8 mouse cellular contexts compared by ENCODE assay signal in genomic region chr17:27856798-27857648, GRCm38 (mm10). TPM values are rescaled to one million over a fixed set of nuclear protein-coding genes. Genes with fewer than 3 reads are reported as not detected.
DNase-seq lines count a peak whose midpoint lies in the region; ATAC-seq and TF ChIP-seq lines count a peak whose summit lies in the region.

No protein-coding gene starts in this region.

- peak overlapping the region; percentile 87 for H3K27ac ChIP-seq in heart, embryonic 13.5 days (replicated peaks)
- H3K27ac ChIP-seq in kidney, embryonic 16.5 days (ENCODE audit: low read length), result peak overlapping the region; percentile 84
- H3K27ac ChIP-seq in liver, postnatal 0 days (ENCODE audit: low read depth), result peak overlapping the region; percentile 90
- peak overlapping the region; percentile 53 for H3K27ac ChIP-seq in neural tube, embryonic 12.5 days

- H3K36me3 ChIP-seq in heart, embryonic 13.5 days, result peaks cover 25% of the 10 kb centered on the region
- H3K36me3 ChIP-seq in kidney, embryonic 16.5 days (ENCODE audit: insufficient read depth, low read length), result peaks cover 11% of the 10 kb centered on the region
- H3K36me3 ChIP-seq in liver, postnatal 0 days (replicated peaks; ENCODE audit: insufficient read depth, low read length), result peaks cover 11% of the 10 kb centered on the region
- peaks cover 22% of the 10 kb centered on the region for H3K36me3 ChIP-seq in neural tube, embryonic 12.5 days

- H3K4me1 ChIP-seq in heart, embryonic 13.5 days, result peaks cover 33% of the 10 kb centered on the region
- H3K4me1 ChIP-seq in kidney, embryonic 16.5 days (ENCODE audit: insufficient read depth, low read length), result peaks cover 30% of the 10 kb centered on the region
- H3K4me1 ChIP-seq in liver, postnatal 0 days (ENCODE audit: insufficient read depth), result peaks cover 24% of the 10 kb centered on the region
- H3K4me1 ChIP-seq in neural tube, embryonic 12.5 days, result peaks cover 25% of the 10 kb centered on the region

- WGBS in heart, embryonic 13.5 days, result 1% methylated on average over 52 of the region's 52 CpGs
- WGBS in kidney, embryonic 16.5 days, result 1% methylated on average over 52 of the region's 52 CpGs
- 1% methylated on average over 46 of the region's 52 CpGs for WGBS in liver, postnatal 0 days (ENCODE audit: insufficient replicate concordance)
- WGBS in neural tube, embryonic 12.5 days, result 2% methylated on average over 52 of the region's 52 CpGs

- peak overlapping the region; percentile 96 for H3K4me3 ChIP-seq in heart, embryonic 13.5 days
- peak overlapping the region; percentile 97 for H3K4me3 ChIP-seq in kidney, embryonic 16.5 days (ENCODE audit: low read length)
- peak overlapping the region; percentile 98 for H3K4me3 ChIP-seq in liver, postnatal 0 days (ENCODE audit: low read depth, low read length)
- peak overlapping the region; percentile 85 for H3K4me3 ChIP-seq in neural tube, embryonic 12.5 days

- ATAC-seq in CD4-positive, CD25-positive, alpha-beta regulatory T cell, adult 4 months, result peak; percentile 46
- ATAC-seq in erythroblast, adult 5-6 weeks (replicated peaks; ENCODE audit: low FRiP score, poor library complexity, severe bottlenecking), result peak; percentile 61
- peak; percentile 56 for ATAC-seq in heart, embryonic 13.5 days (ENCODE audit: extremely low read depth, insufficient number of reproducible peaks, low FRiP score, low TSS enrichment)
- ATAC-seq in kidney, embryonic 16.5 days (ENCODE audit: low FRiP score, low TSS enrichment), result peak; percentile 77
- peak; percentile 66 for ATAC-seq in liver, postnatal 0 days
- ATAC-seq in neural tube, embryonic 12.5 days (ENCODE audit: low FRiP score, low read depth), result peak; percentile 72

- peak overlapping the region; percentile 94 for H3K4me2 ChIP-seq in heart, embryonic 13.5 days
- H3K4me2 ChIP-seq in kidney, embryonic 16.5 days (replicated peaks; ENCODE audit: low read depth, low read length), result peak overlapping the region; percentile 88
- H3K4me2 ChIP-seq in liver, postnatal 0 days (ENCODE audit: low read depth, low read length), result peak overlapping the region; percentile 97
- peak overlapping the region; percentile 94 for H3K4me2 ChIP-seq in neural tube, embryonic 12.5 days (replicated peaks)

- TF ChIP-seq CTCF in liver, postnatal 0 days (IDR thresholded peaks at IDR 0.05; ENCODE audit: low read depth), result no peak

- no peaks in the 10 kb centered on the region for H3K27me3 ChIP-seq in heart, embryonic 13.5 days (replicated peaks)
- H3K27me3 ChIP-seq in kidney, embryonic 16.5 days (ENCODE audit: insufficient read depth, low read length), result no peaks in the 10 kb centered on the region
- H3K27me3 ChIP-seq in liver, postnatal 0 days (ENCODE audit: insufficient read depth, low read length), result no peaks in the 10 kb centered on the region
- no peaks in the 10 kb centered on the region for H3K27me3 ChIP-seq in neural tube, embryonic 12.5 days (replicated peaks)

- H3K9ac ChIP-seq in heart, embryonic 13.5 days, result peak overlapping the region; percentile 96
- H3K9ac ChIP-seq in kidney, embryonic 16.5 days (replicated peaks; ENCODE audit: low read length), result peak overlapping the region; percentile 91
- H3K9ac ChIP-seq in liver, postnatal 0 days (replicated peaks), result peak overlapping the region; percentile 92
- peak overlapping the region; percentile 89 for H3K9ac ChIP-seq in neural tube, embryonic 12.5 days

- no peak for TF ChIP-seq EP300 in liver, postnatal 0 days (IDR thresholded peaks at IDR 0.05; ENCODE audit: low read depth)

- peak; percentile 81 for DNase-seq in adrenal gland, postnatal 14 days
- DNase-seq in liver, postnatal 0 days, result peak; percentile 74
- DNase-seq in testis, postnatal 10 days (ENCODE audit: low spot score), result peak; percentile 72

- no peaks in the 10 kb centered on the region for H3K9me3 ChIP-seq in heart, embryonic 13.5 days
- no peaks in the 10 kb centered on the region for H3K9me3 ChIP-seq in kidney, embryonic 16.5 days (ENCODE audit: low read length)
- H3K9me3 ChIP-seq in liver, postnatal 0 days (ENCODE audit: low read length), result no peaks in the 10 kb centered on the region
- H3K9me3 ChIP-seq in neural tube, embryonic 12.5 days, result no peaks in the 10 kb centered on the region

RNA-seq across cellular contexts. Expression of gene Uhrf1bp1, which starts 0.8 kb away (rescaled TPM):
- 1 to 10 TPM in 1 of 2 experiments, under 1 TPM in 1; 0.65 to 1.3 TPM for polyA plus RNA-seq in CD4-positive, CD25-positive, alpha-beta regulatory T cell, adult 4 months (2017; shearing (Covaris generic))
- total RNA-seq in adrenal gland, postnatal 14 days (2021), result 24.4 and 29.9 TPM in 2 replicates
- 3.3 and 4.4 TPM in 2 replicates for total RNA-seq in erythroblast, adult 5-6 weeks (2015; ENCODE audit: low replicate concordance)
- total RNA-seq in erythroblast, adult 5-6 weeks (2017; ENCODE audit: low replicate concordance), result 4.3 and 5.4 TPM in 2 replicates
- polyA plus RNA-seq in heart, embryonic 13.5 days (2015; fragmentation: Nextera tagmentation; extraction: Ambion mirVana), result 3.1 TPM in 2 replicates
- 7.5 and 7.7 TPM in 2 replicates for polyA plus RNA-seq in kidney, embryonic 16.5 days (2015; fragmentation: Nextera tagmentation; extraction: Ambion mirVana)
- polyA plus RNA-seq in liver, postnatal 0 days (2015; fragmentation: Nextera tagmentation; extraction: Ambion mirVana), result 1.6 and 2.2 TPM in 2 replicates
- 7.8 TPM in 2 replicates for polyA plus RNA-seq in neural tube, embryonic 12.5 days (2016; fragmentation: Nextera tagmentation; extraction: Ambion mirVana)

RNA-seq across cellular contexts. Expression of gene Snrpc, which starts 19.1 kb away (rescaled TPM):
- polyA plus RNA-seq in CD4-positive, CD25-positive, alpha-beta regulatory T cell, adult 4 months (2017; shearing (Covaris generic)), result 10 to 100 TPM; 84.0 to 86.8 TPM
- 93.1 and 94.6 TPM in 2 replicates for total RNA-seq in adrenal gland, postnatal 14 days (2021)
- total RNA-seq in erythroblast, adult 5-6 weeks (2015; ENCODE audit: low replicate concordance), result 20.6 and 60.0 TPM in 2 replicates
- 43.8 and 51.5 TPM in 2 replicates for total RNA-seq in erythroblast, adult 5-6 weeks (2017; ENCODE audit: low replicate concordance)
- polyA plus RNA-seq in heart, embryonic 13.5 days (2015; fragmentation: Nextera tagmentation; extraction: Ambion mirVana), result 219 and 230 TPM in 2 replicates
- 286 and 293 TPM in 2 replicates for polyA plus RNA-seq in kidney, embryonic 16.5 days (2015; fragmentation: Nextera tagmentation; extraction: Ambion mirVana)
- polyA plus RNA-seq in liver, postnatal 0 days (2015; fragmentation: Nextera tagmentation; extraction: Ambion mirVana), result 96.2 and 99.0 TPM in 2 replicates
- 322 and 330 TPM in 2 replicates for polyA plus RNA-seq in neural tube, embryonic 12.5 days (2016; fragmentation: Nextera tagmentation; extraction: Ambion mirVana)

RNA-seq across cellular contexts. Expression of gene D17Wsu92e, which starts 36.6 kb away (rescaled TPM):
- 10 to 100 TPM; 14.6 to 14.9 TPM for polyA plus RNA-seq in CD4-positive, CD25-positive, alpha-beta regulatory T cell, adult 4 months (2017; shearing (Covaris generic))
- 142 and 151 TPM in 2 replicates for total RNA-seq in adrenal gland, postnatal 14 days (2021)
- total RNA-seq in erythroblast, adult 5-6 weeks (2015; ENCODE audit: low replicate concordance), result 63.8 and 80.7 TPM in 2 replicates
- total RNA-seq in erythroblast, adult 5-6 weeks (2017; ENCODE audit: low replicate concordance), result 193 and 216 TPM in 2 replicates
- 13.1 and 13.4 TPM in 2 replicates for polyA plus RNA-seq in heart, embryonic 13.5 days (2015; fragmentation: Nextera tagmentation; extraction: Ambion mirVana)
- 18.8 and 19.4 TPM in 2 replicates for polyA plus RNA-seq in kidney, embryonic 16.5 days (2015; fragmentation: Nextera tagmentation; extraction: Ambion mirVana)
- polyA plus RNA-seq in liver, postnatal 0 days (2015; fragmentation: Nextera tagmentation; extraction: Ambion mirVana), result 23.8 and 24.7 TPM in 2 replicates
- 11.5 and 12.1 TPM in 2 replicates for polyA plus RNA-seq in neural tube, embryonic 12.5 days (2016; fragmentation: Nextera tagmentation; extraction: Ambion mirVana)

RNA-seq across cellular contexts. Expression of gene Anks1, which starts 52.1 kb away (rescaled TPM):
- 1 to 10 TPM; 3.7 to 4.7 TPM for polyA plus RNA-seq in CD4-positive, CD25-positive, alpha-beta regulatory T cell, adult 4 months (2017; shearing (Covaris generic))
- 25.7 and 31.8 TPM in 2 replicates for total RNA-seq in adrenal gland, postnatal 14 days (2021)
- 6.1 and 6.7 TPM in 2 replicates for total RNA-seq in erythroblast, adult 5-6 weeks (2015; ENCODE audit: low replicate concordance)
- total RNA-seq in erythroblast, adult 5-6 weeks (2017; ENCODE audit: low replicate concordance), result 6.1 and 8.5 TPM in 2 replicates
- polyA plus RNA-seq in heart, embryonic 13.5 days (2015; fragmentation: Nextera tagmentation; extraction: Ambion mirVana), result 7.7 and 8.2 TPM in 2 replicates
- polyA plus RNA-seq in kidney, embryonic 16.5 days (2015; fragmentation: Nextera tagmentation; extraction: Ambion mirVana), result 14.5 and 15.0 TPM in 2 replicates
- polyA plus RNA-seq in liver, postnatal 0 days (2015; fragmentation: Nextera tagmentation; extraction: Ambion mirVana), result 2.3 and 3.0 TPM in 2 replicates
- 84.6 and 93.6 TPM in 2 replicates for polyA plus RNA-seq in neural tube, embryonic 12.5 days (2016; fragmentation: Nextera tagmentation; extraction: Ambion mirVana)

RNA-seq across cellular contexts. Expression of gene Taf11, which starts 52.6 kb away (rescaled TPM):
- polyA plus RNA-seq in CD4-positive, CD25-positive, alpha-beta regulatory T cell, adult 4 months (2017; shearing (Covaris generic)), result 10 to 100 TPM; 38.2 to 42.3 TPM
- total RNA-seq in adrenal gland, postnatal 14 days (2021), result 26.2 and 28.4 TPM in 2 replicates
- 5.2 and 9.8 TPM in 2 replicates for total RNA-seq in erythroblast, adult 5-6 weeks (2015; ENCODE audit: low replicate concordance)
- total RNA-seq in erythroblast, adult 5-6 weeks (2017; ENCODE audit: low replicate concordance), result 5.4 and 8.5 TPM in 2 replicates
- 44.1 and 46.1 TPM in 2 replicates for polyA plus RNA-seq in heart, embryonic 13.5 days (2015; fragmentation: Nextera tagmentation; extraction: Ambion mirVana)
- 59.9 and 72.7 TPM in 2 replicates for polyA plus RNA-seq in kidney, embryonic 16.5 days (2015; fragmentation: Nextera tagmentation; extraction: Ambion mirVana)
- polyA plus RNA-seq in liver, postnatal 0 days (2015; fragmentation: Nextera tagmentation; extraction: Ambion mirVana), result 17.4 and 17.8 TPM in 2 replicates
- polyA plus RNA-seq in neural tube, embryonic 12.5 days (2016; fragmentation: Nextera tagmentation; extraction: Ambion mirVana), result 83.8 and 96.5 TPM in 2 replicates

Comparison
In these comparisons a context has a peak if more than half of its experiments do, and no peak if none do; other contexts are left out.
1. Peak in every context shown above with its lines: DNase-seq, ATAC-seq, H3K4me3 ChIP-seq and H3K27ac ChIP-seq.